In genomic region chr10:3514634-3515033, GRCm38 (mm10) we compare ENCODE assay signal across 11 mouse cellular contexts. TPM values are rescaled to one million over a fixed set of nuclear protein-coding genes. Genes with fewer than 3 reads are reported as not detected.
DNase-seq lines count a peak whose midpoint lies in the region.
"Had no signal": no experiment of that assay in that cellular context is flagged by ENCODE, and none has a peak within 500 bp of the region (broad histone marks: within the 10 kb centered on the region; RNA-seq: fewer than 3 reads in every experiment).

No protein-coding gene starts in this region.

- DNase-seq in adrenal gland, postnatal 36 days = peak; percentile 26 to 37
- DNase-seq in adrenal gland, adult 8-10 months = no peak
- peak; percentile 49 to 77 for DNase-seq in left cerebral cortex, postnatal 14 days (ENCODE audit: low spot score in 2 of 2)
- no peak for DNase-seq in left cerebral cortex, postnatal 36 days (ENCODE audit: low spot score in 2 of 2)
- peak; percentile 36 for DNase-seq in R1 (ENCODE audit: low read depth, low spot score)
- DNase-seq in right cerebral cortex, postnatal 14 days = peak; percentile 40
- DNase-seq in kidney, postnatal 4 days = no peak
- DNase-seq in heart, adult 8-10 months (ENCODE audit: low spot score) = no peak
- DNase-seq: cerebellum, adult 9-10 months; gastrocnemius, postnatal 14 days; lung, embryonic 14.5 days had no signal

- intact Hi-C loops in left cerebral cortex, postnatal 14 days (cut with DNase I) = loop anchor here (5.0 kb wide), 1 partner anchor 182 kb away; no protein-coding TSS in a partner anchor
- intact Hi-C loops in left cerebral cortex, postnatal 36 days (cut with DNase I) = no loop called here

RNA-seq across cellular contexts. Expression of gene Iyd, which starts 25.4 kb away (rescaled TPM):
- total RNA-seq in adrenal gland, postnatal 36 days (2021) = not detected
- total RNA-seq in adrenal gland, adult 8-10 months (2022) = under 1 TPM in 3 of 4 experiments, not detected in 1; 0.28 to 0.42 (median 0.35) TPM
- total RNA-seq in left cerebral cortex, postnatal 14 days (2021) = 1 to 10 TPM; 1.1 to 1.2 TPM
- under 1 TPM; 0.32 to 0.59 TPM for total RNA-seq in left cerebral cortex, postnatal 36 days (2021)
- total RNA-seq in heart, adult 8-10 months (2022) = not detected
- total RNA-seq: gastrocnemius, postnatal 14 days had no signal

Comparison
In these comparisons a context has a peak if more than half of its experiments do, and no peak if none do; other contexts are left out.
1. DNase-seq: peak in adrenal gland, postnatal 36 days (2 of 2), left cerebral cortex, postnatal 14 days (2 of 2), R1 (single experiment) and right cerebral cortex, postnatal 14 days (single experiment); none in adrenal gland, adult 8-10 months (single experiment), left cerebral cortex, postnatal 36 days (0 of 2), kidney, postnatal 4 days (0 of 2) and heart, adult 8-10 months (single experiment).